Mouse (Mus musculus) bone marrow, adult 2 months (tissue): ENCODE measurements around the gene Tenm4. TPM values are rescaled to one million over a fixed set of nuclear protein-coding genes. Genes with fewer than 3 reads are reported as not detected.
"Not testable (repeated sequence)": the region's sequence is repeated elsewhere in the genome, so short reads cannot be mapped to it uniquely, and the experiment has no call there.

Experiments used
- H3K27ac ChIP-seq: fragments of 200-500 bp; 2 replicates; pipeline ENCODE4 v1.5.1; 2012; ENCODE audit warnings: low read depth, mild to moderate bottlenecking, control low read depth, inconsistent platforms, low read length; ENCODE audit not compliant: control insufficient read depth, poor library complexity, insufficient read depth
- H3K4me1 ChIP-seq: fragments of 200-500 bp; 2 replicates; pipeline ENCODE4 v1.6.1; 2011; ENCODE audit warnings: low read length; ENCODE audit not compliant: control insufficient read depth, insufficient read depth
- H3K4me3 ChIP-seq: fragments of 200-500 bp; replicated peaks from 2 replicates; pipeline ENCODE3; 2011; ENCODE audit warnings: mild to moderate bottlenecking, low read depth, low read length, control low read depth; ENCODE audit not compliant: control insufficient read depth
- CTCF ChIP-seq: fragments of 200-500 bp; IDR thresholded peaks from 2 replicates; pipeline ENCODE4 v1.5.1; 2011; ENCODE audit warnings: low read length, control low read depth; ENCODE audit not compliant: control insufficient read depth, insufficient read depth
- POLR2A ChIP-seq: fragments of 200-500 bp; IDR thresholded peaks from 2 replicates; pipeline ENCODE4 v1.6.1; 2011; ENCODE audit warnings: low read depth, mild to moderate bottlenecking, control low read depth, low read length, borderline replicate concordance; ENCODE audit not compliant: control insufficient read depth
- WGBS: fragments of 180-500 bp; shearing (Covaris S2); methylation state at CpG from one replicate; pipeline ENCODE4 v1.1.7; 2018; 5-methylcytosine and 5-hydroxymethylcytosine counted together
- polyA plus RNA-seq: library from polyadenylated mRNA; stranded (reverse); fragments of >200 nt; gene quantifications from 2 replicates; pipeline ENCODE4 v1.2.4, GENCODE M21; 2011; ENCODE audit warnings: low replicate concordance; ENCODE audit not compliant: missing spikeins, insufficient read depth, insufficient read length

Tenm4 gene
- polyA plus RNA-seq, 1 experiment: 1.3 TPM

DNA sequence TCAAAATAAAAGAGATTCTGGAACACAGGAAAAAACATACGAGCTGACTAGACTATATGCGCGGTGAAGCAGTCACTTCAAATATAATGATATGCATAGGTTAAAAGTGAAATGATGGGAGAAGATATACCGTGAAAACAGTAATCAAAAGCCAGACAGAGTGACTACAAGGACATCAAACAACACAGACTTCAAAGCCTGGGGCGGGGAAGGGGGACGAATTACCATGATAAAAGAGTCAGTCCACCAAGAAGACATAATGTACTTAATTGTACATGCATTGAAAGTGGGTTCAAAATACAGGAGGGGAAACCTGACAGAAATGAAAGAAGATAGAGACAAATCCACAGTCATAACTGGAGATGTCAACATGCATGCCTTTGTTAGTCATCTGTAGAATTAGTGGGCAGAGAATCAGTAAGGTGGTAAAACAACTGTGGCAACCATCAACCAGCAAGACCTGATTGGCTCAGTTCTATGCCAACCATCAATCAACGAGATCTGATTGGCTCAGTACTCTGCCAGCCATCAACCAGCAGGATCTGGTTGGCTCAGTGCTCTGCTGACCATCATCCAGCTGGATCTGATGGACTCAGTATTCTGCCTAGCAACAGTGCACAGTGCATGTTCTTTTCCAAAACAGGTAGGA lies 749.5 kb downstream of the Tenm4 start:
- no peaks in the 10 kb centered on the region for H3K4me1 ChIP-seq
- TF ChIP-seq CTCF (no peak), POLR2A (no peak)
- H3K4me3 ChIP-seq: no peak overlapping the region
- WGBS: 76% methylated on average over 7 of the region's 7 CpGs
- H3K27ac ChIP-seq: no peak overlapping the region

DNA sequence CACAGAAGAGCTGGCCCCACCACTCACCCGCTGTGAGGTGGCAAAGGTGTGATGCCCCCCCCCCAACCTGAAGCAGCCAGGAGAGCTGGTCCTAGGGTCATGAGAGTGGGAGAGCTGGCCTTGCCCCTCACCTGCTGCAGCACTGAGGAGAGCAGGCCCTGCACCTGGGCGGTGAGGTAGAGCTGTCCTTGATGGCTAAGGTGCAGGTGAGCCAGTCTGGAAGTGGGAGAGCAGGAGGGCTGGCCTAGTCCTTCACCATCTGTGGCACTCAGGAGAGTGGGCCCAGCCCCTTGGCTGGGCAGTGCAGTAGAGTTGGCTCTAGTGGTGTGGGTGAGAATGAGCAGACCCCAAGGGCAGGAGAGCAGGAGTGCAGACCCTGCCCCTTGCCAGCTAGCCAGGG lies 751.9 kb downstream of the Tenm4 start:
- WGBS: 87% methylated on average over 2 of the region's 2 CpGs
- Histone ChIP-seq H3K4me3 (no peak overlapping the region), H3K4me1 (no peaks in the 10 kb centered on the region), H3K27ac (no peak overlapping the region)
- TF ChIP-seq POLR2A: no peak

DNA sequence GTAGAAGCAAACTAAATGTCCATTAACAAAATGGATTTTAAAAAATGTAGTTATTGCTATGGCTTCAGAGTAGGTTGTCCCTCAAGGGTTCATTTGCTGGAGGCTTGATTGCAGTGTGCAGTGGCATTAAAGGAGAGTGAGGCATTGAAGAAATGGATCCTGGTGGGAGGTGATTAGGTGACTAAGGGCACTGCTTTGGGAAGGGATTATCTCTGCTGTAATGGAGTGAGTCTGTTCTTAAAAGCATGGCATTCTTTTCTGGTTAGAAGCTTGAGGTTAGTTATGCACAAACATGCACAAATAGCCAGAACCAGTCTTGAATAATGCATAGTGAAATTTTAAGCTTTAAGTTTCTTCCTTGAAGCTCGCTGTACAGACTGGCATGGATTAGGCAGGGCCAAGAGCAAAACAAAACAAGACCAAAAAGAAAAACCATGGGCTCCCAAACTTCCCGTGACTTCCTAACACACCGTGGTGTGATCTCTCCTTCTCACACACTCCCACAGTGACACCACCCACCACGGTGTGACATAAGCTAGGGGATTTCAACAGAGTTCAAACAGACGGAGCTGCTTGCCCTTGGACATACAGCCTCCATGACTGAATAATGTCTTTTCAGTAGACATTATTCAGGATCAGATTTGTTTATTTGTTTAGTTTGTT lies 772.8 kb downstream of the Tenm4 start:
- 59% methylated on average over 5 of the region's 5 CpGs for WGBS
- no peak for TF ChIP-seq POLR2A
- TF ChIP-seq CTCF: no peak
- Histone ChIP-seq H3K4me3 (no peak overlapping the region), H3K27ac (no peak overlapping the region), H3K4me1 (no peaks in the 10 kb centered on the region)

DNA sequence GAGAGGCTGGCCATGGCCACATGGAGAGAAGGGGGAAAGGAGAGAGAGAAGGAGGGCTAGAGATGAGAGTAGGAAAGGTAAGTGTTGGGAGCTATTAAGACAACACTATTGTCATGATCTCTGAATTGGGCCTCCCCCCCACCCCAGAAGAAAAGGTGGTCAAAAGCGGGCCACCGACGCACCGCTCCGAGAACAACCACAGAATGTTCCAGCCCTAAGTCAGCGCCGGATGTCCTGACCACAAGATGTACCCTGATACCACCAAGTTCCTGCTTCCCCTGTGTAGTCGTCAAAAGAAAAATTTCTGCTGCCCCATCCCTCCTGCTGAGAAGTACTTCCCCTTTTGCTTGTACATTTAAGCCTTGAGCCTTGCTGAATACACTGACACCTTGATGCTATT lies 775.5 kb downstream of the Tenm4 start:
- WGBS: 34% methylated on average over 8 of the region's 8 CpGs
- not testable (repeated sequence) for H3K27ac ChIP-seq, H3K4me3 ChIP-seq, H3K4me1 ChIP-seq

DNA sequence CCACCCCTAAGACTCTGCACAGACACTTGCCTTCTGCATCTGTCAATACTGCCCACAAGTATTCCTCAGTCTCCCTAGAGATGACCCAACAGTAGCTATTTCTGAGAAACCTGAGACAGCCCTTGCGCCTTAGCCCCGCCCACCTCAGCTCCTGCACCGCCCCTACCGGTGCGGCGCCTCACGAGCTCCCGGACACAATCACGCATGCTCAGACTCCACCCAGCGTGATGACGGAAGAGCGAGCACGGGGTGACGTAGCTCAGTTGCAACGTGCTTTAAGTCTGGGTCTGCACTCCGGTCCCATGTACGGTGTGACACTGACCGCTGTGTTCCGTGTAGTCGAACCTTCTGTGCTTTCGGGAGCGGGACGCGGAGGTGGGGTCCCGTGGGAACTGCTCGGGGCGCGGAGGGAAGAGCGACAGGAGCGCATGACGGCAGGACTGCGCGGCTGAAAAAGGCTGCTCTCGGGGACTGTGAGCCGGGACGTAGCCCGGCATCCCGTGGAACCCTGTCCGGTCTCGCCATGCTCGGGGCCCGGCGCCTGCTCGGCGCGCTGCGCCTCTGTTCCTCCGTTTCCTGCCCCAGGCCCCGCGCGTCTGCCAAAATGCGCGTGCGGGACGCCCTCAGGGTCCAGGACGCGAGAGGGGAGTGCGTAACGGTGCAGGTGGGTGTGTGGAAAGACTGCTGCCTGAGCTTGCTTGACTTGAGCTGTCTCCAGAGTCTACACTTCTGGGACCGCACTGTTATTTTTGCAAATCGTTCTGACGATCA lies 780.4 kb downstream of the Tenm4 start, which contains the start of gene Nars2:
TSS of gene Nars2 (plus strand) at position 225 of the 771 bp plus-strand sequence.
- Histone ChIP-seq H3K4me3 (peak within 1 kb of the TSS; percentile 98), H3K4me1 (no peaks in the 10 kb centered on the region; the same call in 1 of the 2 replicates), H3K27ac (peak within 1 kb of the TSS; percentile 85)
- under 1% methylated on average over 62 of the region's 62 CpGs for WGBS
- TF ChIP-seq CTCF (peak; percentile 34; the same call in 1 of the 2 replicates), POLR2A (peak; percentile 91)

DNA sequence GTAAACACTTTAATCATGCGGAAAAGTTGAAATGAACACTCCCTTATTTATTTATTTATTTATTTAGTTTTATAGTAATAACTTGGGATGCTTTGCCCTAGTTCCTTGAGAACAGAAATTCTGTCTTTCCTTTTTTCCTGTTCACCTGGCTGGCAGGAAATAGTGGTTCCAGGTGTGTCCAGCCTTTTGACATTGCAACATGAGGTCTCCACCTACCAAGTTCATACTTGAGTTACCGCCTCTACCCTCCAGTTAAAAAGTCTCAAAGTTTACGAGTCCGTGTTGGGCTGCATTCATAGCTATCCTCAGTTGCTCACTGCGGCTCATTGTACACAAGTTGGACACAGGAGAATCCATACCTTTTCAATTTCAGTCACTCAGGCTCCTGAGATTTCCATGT lies 781.0 kb downstream of the Tenm4 start:
- 27% methylated on average over 5 of the region's 5 CpGs for WGBS
- H3K4me3 ChIP-seq: peak overlapping the region; percentile 98
- H3K27ac ChIP-seq: no peak overlapping the region; the same call in 1 of the 2 replicates
- no peaks in the 10 kb centered on the region; the same call in 1 of the 2 replicates for H3K4me1 ChIP-seq
- TF ChIP-seq POLR2A (no peak), CTCF (no peak)

DNA sequence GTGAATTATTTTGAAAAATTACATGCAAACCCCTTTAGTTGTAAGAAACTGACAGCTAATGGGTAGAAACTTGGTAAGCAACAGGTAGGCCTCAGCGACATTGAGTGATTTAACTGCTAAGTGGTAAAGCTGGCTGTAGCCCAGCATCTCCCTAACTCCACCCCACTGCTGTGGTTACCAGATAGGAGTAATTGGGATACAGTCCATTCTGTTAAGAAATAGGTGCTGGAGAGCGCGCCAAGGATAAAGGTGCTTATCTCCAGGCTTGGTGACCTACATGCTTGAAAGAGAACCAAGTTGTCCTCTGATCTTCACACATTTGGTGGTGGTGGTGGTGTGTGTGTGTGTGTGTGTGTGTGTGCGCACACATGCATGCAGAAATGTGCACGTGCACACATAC lies 788.1 kb downstream of the Tenm4 start:
- Histone ChIP-seq H3K4me1 (peaks cover 1% of the 10 kb centered on the region; the same call in 1 of the 2 replicates), H3K27ac (no peak overlapping the region), H3K4me3 (no peak overlapping the region)
- 76% methylated on average over 5 of the region's 5 CpGs for WGBS
- no peak for TF ChIP-seq CTCF
- TF ChIP-seq POLR2A: no peak
